Mouse (Mus musculus) stomach, embryonic 15.5 days (tissue): Measurements from ENCODE around the gene Zbtb12. TPM values are rescaled to one million over a fixed set of nuclear protein-coding genes. Genes with fewer than 3 reads are reported as not detected.
A peak's percentile ranks its signal among the peaks of the same experiment; 100 is the strongest.

Experiments used
- ATAC-seq: fragments of 200-750 bp; cut with Nextera tagmentation; 2 replicates; pipeline ENCODE4 v1.8.0; 2017; ENCODE audit warnings: low read depth, moderate number of reproducible peaks, moderate TSS enrichment; ENCODE audit not compliant: insufficient read depth, low FRiP score
- H3K27ac ChIP-seq: fragments of 300-500 bp; sonication (generic); 2 replicates; pipeline ENCODE4 v1.5.1; 2015; ENCODE audit warnings: mild to moderate bottlenecking, inconsistent platforms
- H3K27me3 ChIP-seq: fragments of 300-500 bp; sonication (generic); replicated peaks from 2 replicates; pipeline ENCODE4 v1.6.1; 2015; ENCODE audit warnings: inconsistent platforms
- H3K36me3 ChIP-seq: fragments of 300-500 bp; sonication (generic); 2 replicates; pipeline ENCODE4 v1.6.1; 2015; ENCODE audit warnings: inconsistent platforms
- H3K4me1 ChIP-seq: fragments of 300-500 bp; sonication (generic); 2 replicates; pipeline ENCODE4 v1.6.1; 2015; ENCODE audit warnings: inconsistent platforms
- H3K4me2 ChIP-seq: fragments of 300-500 bp; sonication (generic); 2 replicates; pipeline ENCODE4 v1.6.1; 2015; ENCODE audit warnings: mild to moderate bottlenecking, inconsistent platforms
- H3K4me3 ChIP-seq: fragments of 300-500 bp; sonication (generic); replicated peaks from 2 replicates; pipeline ENCODE4 v1.5.1; 2015; ENCODE audit warnings: inconsistent platforms
- H3K9ac ChIP-seq: fragments of 300-500 bp; sonication (generic); 2 replicates; pipeline ENCODE4 v1.6.1; 2015; ENCODE audit warnings: inconsistent platforms
- H3K9me3 ChIP-seq: fragments of 300-500 bp; sonication (generic); 2 replicates; pipeline ENCODE4 v1.6.1; 2016; ENCODE audit warnings: inconsistent platforms
- WGBS: fragments of 180-500 bp; shearing (Covaris S2); methylation state at CpG from one replicate; pipeline ENCODE4 v1.1.7; 2015; 5-methylcytosine and 5-hydroxymethylcytosine counted together
- polyA plus RNA-seq: library from polyadenylated mRNA; unstranded; fragments of >200 nt; fragmentation: Nextera tagmentation; extraction: Ambion mirVana; gene quantifications from 2 replicates; pipeline ENCODE4 v1.2.1, GENCODE M21; 2015

Gene Zbtb12
- polyA plus RNA-seq, 1 experiment from 2014 or later = 2.7 TPM

DNA sequence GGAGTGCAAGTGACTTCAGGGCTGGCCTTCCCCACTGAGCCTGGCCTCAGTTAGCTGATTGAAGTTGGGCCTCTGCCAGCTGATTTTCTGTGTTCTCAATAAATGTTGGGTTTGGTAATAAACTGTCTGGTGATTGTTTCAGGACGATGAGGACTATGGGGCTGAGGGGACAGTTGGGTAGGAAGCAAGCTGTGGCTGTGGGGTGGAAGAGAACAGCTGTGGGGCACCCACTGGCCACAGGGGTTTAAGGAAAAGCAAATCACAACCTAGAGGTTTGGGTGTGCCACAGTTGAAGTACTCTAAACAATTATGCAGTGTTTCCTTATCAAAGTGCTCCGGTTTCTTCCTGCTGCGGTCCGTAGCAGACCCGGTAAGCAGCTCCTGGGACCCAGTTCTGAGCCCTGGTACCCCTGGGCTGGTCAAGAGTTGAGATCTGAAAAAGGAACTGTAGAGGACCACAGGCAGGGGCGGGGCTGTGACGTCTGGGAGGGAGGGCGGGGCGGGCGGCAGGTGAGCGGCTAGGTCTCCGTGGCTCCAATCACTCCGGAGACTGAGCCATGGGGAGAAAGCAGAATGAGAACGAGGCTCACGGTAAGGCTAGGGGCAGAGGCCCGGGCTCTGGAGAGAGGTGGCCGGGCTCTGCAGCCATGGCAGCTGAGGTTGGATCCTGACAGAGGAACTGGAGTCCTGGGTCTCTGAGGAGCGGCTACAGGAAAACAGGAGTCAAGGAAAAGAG, 34.8 kb downstream of the Zbtb12 start, which contains the start of gene Slc44a4:
Slc44a4 (plus strand) TSS at position 537 of the 736 bp plus-strand sequence.
- H3K4me1 ChIP-seq = no peaks in the 10 kb centered on the region; the same call in 1 of the 2 replicates
- H3K9me3 ChIP-seq = no peaks in the 10 kb centered on the region
- H3K4me3 ChIP-seq = peak within 1 kb of the TSS; percentile 19; the same call in 1 of the 2 replicates
- H3K27me3 ChIP-seq = no peaks in the 10 kb centered on the region
- peak within 1 kb of the TSS; percentile 54; the same call in 1 of the 2 replicates for H3K27ac ChIP-seq
- no peak within 1 kb of the TSS for H3K9ac ChIP-seq
- peak; percentile 17; the same call in 1 of the 2 replicates for ATAC-seq
- peak within 1 kb of the TSS; percentile 38 for H3K4me2 ChIP-seq
- WGBS = 35% methylated on average over 18 of the region's 18 CpGs
- peaks cover 46% of the 10 kb centered on the region for H3K36me3 ChIP-seq

DNA sequence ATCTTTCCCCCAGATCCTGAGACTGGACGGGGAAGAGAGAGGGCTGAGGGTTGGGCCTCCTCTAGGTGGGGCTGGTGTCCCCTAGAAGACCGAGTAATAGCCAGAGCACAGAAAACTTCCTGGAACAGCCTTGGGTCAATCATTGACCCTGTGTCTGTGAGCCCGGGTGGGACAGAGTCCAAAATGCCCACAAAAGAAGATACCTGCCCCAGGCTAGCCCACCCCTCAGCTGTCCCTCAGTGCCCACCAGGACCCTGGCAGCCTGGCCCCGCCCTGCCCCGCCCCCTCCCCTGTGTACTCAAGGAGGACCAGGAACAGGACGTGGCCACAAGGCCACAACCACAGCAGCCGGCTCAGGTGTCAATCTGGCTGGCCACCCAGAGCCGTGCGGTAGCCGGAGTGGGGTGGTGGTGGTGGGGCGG, 36.1 kb downstream of the Zbtb12 start:
- Histone ChIP-seq H3K9me3 (no peaks in the 10 kb centered on the region), H3K27ac (peak overlapping the region; percentile 54; the same call in 1 of the 2 replicates), H3K9ac (no peak overlapping the region), H3K4me3 (no peak overlapping the region), H3K4me1 (no peaks in the 10 kb centered on the region; the same call in 1 of the 2 replicates), H3K36me3 (peaks cover 32% of the 10 kb centered on the region), H3K27me3 (no peaks in the 10 kb centered on the region), H3K4me2 (peak overlapping the region; percentile 38)
- ATAC-seq = peak; percentile 44; the same call in 1 of the 2 replicates
- 17% methylated on average over 11 of the region's 11 CpGs for WGBS

DNA sequence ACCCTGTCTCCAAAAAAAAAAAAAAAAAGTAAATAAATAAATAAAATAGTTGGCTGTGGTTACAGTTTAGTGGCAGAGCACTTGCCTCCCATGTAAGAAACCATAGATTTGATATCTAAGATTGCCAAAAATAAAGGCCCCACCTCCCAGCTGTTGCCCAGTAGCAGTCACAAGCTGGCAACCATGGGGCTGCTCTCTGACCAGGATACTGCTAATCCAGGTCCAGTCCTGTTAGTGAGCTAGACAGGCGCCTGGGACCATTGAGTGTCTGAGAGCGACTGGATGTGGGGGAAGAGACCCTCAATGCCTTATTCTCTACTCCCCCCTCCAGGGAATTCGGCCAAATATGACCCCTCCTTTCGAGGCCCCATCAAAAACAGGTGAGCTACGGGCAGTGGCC, 37.0 kb downstream of the Zbtb12 start:
- H3K4me3 ChIP-seq = no peak overlapping the region
- no peaks in the 10 kb centered on the region for H3K9me3 ChIP-seq
- no peaks in the 10 kb centered on the region for H3K27me3 ChIP-seq
- WGBS = 83% methylated on average over 5 of the region's 5 CpGs
- H3K9ac ChIP-seq = no peak overlapping the region
- H3K4me2 ChIP-seq = no peak overlapping the region
- H3K27ac ChIP-seq = no peak overlapping the region
- no peaks in the 10 kb centered on the region; the same call in 1 of the 2 replicates for H3K4me1 ChIP-seq
- H3K36me3 ChIP-seq = peaks cover 23% of the 10 kb centered on the region
- ATAC-seq = no peak

DNA sequence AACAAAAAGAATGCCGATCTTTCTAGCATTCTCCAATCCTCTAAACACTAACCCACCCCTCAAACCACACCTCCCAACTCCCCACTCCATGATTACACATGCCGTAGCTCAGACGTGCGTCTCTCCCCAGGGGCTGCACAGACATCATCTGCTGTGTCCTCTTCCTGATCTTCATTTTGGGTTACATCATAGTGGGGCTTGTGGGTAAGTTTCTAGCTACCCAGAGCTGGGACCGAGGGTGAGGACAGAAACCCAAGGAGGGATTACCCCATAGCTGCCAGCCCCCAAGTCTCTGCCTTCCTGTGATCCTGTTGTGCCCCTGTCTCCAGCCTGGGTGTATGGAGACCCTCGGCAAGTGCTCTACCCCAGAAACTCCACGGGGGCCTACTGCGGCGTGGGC, 37.9 kb downstream of the Zbtb12 start:
- Histone ChIP-seq H3K27me3 (no peaks in the 10 kb centered on the region), H3K9me3 (no peaks in the 10 kb centered on the region), H3K4me3 (no peak overlapping the region), H3K27ac (no peak overlapping the region), H3K36me3 (peaks cover 15% of the 10 kb centered on the region), H3K4me1 (no peaks in the 10 kb centered on the region; the same call in 1 of the 2 replicates), H3K4me2 (no peak overlapping the region), H3K9ac (no peak overlapping the region)
- ATAC-seq = no peak
- 74% methylated on average over 9 of the region's 9 CpGs for WGBS

DNA sequence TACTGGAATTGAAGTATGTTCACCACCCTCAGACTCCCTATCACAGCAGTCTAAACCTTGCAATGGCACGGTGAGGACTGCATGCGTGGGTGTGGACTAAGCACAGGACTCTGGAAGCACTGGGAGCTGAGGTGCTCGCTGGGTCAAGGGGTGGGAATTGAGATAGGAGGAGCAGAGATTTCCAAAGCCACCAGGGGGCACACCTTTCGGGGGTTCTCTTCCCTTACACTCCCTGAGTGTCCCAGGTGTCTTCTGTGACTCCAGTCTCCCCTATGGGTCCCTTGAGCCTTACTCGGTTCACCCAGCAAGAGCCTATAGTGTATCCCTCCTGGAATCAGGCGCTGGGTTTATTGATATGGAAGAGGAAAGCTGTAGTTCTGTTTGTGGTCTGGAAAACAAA, 43.7 kb downstream of the Zbtb12 start:
- 48% methylated on average over 6 of the region's 6 CpGs for WGBS
- Histone ChIP-seq H3K36me3 (no peaks in the 10 kb centered on the region), H3K4me3 (no peak overlapping the region), H3K27me3 (no peaks in the 10 kb centered on the region), H3K4me1 (no peaks in the 10 kb centered on the region), H3K4me2 (no peak overlapping the region), H3K9ac (no peak overlapping the region), H3K27ac (no peak overlapping the region), H3K9me3 (no peaks in the 10 kb centered on the region)
- ATAC-seq = no peak

DNA sequence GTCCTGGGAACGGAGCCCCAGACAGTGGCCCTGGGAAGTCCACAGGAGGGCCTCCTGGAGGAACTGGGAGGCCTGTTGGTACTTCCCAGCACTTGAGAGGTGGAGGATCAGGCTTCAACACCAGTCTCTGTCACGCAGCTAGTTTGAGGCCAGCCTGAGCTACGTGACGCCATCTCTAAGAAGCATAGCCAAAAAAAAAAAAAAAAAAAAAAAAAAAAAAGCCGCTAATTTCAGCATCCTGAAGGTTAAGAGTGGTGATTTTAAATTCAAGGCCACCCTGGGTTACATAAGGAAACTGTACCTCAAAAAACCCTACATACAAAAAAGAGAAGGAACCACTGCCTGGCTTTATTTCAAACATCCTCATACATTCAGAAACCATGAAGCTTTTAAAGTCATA, 45.0 kb downstream of the Zbtb12 start:
- no peaks in the 10 kb centered on the region for H3K27me3 ChIP-seq
- H3K36me3 ChIP-seq = no peaks in the 10 kb centered on the region
- H3K27ac ChIP-seq = no peak overlapping the region
- H3K9ac ChIP-seq = no peak overlapping the region
- ATAC-seq = no peak
- H3K4me3 ChIP-seq = no peak overlapping the region
- H3K4me2 ChIP-seq = no peak overlapping the region
- 66% methylated on average over 5 of the region's 5 CpGs for WGBS
- H3K4me1 ChIP-seq = no peaks in the 10 kb centered on the region
- no peaks in the 10 kb centered on the region for H3K9me3 ChIP-seq

DNA sequence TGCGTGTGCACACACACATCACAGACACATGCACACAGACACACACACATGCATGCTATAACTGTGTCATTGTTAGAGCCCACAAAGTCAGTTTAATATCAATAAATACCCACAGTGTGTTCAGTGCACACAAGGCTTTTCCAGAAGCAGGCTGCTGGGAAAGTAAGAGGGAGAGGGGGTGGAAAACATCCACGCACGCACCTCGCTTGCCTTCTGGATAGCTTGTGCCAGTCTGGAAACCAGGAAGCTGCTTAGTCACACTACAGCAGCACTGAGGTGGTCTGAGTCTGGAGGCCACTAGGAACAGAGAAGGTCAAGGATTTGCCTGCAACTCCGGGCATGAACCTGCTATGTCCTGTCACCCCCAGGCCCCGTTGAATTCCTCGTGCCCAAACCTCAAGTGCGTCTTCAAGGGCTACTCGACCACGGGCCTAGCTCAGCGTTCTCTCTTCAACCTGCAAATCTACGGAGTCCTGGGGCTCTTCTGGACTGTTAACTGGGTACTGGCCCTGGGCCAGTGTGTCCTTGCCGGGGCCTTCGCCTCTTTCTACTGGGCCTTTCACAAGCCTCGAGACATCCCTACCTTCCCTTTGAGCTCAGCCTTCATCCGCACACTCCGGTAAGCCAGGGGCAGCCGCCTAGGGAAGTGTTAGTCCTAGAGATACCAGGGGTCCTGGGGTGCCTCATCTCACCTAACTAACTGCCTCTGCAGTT, 48.2 kb downstream of the Zbtb12 start:
- Histone ChIP-seq H3K27ac (no peak overlapping the region), H3K36me3 (no peaks in the 10 kb centered on the region), H3K4me2 (no peak overlapping the region), H3K27me3 (no peaks in the 10 kb centered on the region), H3K9ac (no peak overlapping the region), H3K4me3 (no peak overlapping the region), H3K4me1 (peaks cover 10% of the 10 kb centered on the region), H3K9me3 (no peaks in the 10 kb centered on the region)
- ATAC-seq = no peak
- 83% methylated on average over 18 of the region's 18 CpGs for WGBS

DNA sequence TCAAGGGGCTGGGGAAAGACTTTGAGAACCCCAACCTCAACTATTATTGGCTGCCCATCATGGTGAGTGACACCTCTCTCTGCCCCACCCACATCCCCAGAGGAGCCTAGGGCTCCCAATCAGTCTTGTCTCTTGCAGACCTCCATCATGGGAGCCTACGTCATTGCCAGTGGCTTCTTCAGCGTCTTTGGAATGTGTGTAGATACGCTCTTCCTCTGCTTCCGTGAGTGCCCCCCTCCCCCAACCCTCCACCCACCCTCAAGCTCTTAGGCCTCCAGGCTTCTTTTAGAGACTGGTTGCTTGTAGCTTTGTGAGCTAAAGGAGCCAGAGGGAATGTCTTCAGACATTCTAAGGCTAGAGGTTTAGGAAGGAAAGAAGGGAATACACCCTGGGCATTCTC, 49.6 kb downstream of the Zbtb12 start:
- no peak for ATAC-seq
- no peak overlapping the region for H3K4me2 ChIP-seq
- H3K4me1 ChIP-seq = peaks cover 10% of the 10 kb centered on the region
- no peak overlapping the region for H3K27ac ChIP-seq
- no peak overlapping the region for H3K4me3 ChIP-seq
- no peaks in the 10 kb centered on the region for H3K9me3 ChIP-seq
- H3K9ac ChIP-seq = no peak overlapping the region
- H3K27me3 ChIP-seq = no peaks in the 10 kb centered on the region
- WGBS = 52% methylated on average over 4 of the region's 4 CpGs
- H3K36me3 ChIP-seq = no peaks in the 10 kb centered on the region

DNA sequence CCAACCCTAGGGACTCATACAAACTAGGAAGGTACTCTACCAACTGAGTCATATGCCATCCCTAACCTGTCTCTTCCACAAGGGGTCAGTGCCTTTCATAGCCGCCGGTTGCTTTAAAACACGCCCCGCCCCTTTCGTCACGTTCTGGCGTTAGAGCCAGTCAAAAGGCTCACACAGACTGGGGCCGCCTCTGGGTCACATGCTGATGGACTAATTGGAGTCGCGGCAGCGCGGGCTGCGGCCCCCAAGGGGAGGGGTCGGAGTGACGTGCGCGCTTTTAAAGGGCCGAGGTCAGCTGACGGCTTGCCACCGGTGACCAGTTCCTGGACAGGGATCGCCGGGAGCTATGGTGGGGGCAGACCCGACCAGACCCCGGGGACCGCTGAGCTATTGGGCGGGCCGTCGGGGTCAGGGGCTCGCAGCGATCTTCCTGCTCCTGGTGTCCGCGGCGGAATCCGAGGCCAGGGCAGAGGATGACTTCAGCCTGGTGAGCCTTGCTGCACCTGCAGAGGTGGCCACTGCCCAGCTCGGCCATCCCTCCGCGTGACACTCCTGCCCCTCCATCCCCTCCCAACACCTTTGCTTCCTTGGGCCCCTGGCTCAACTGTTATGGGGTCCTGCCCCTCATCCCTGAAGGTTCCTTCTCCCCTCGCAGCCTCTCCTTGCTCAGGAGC, 51.9 kb downstream of the Zbtb12 start, which contains the start of gene Neu1:
Neu1 (plus strand) TSS at position 193 of the 674 bp plus-strand sequence.
- H3K9me3 ChIP-seq = no peaks in the 10 kb centered on the region
- peak within 1 kb of the TSS; percentile 58 for H3K9ac ChIP-seq
- no peaks in the 10 kb centered on the region for H3K36me3 ChIP-seq
- peak within 1 kb of the TSS; percentile 94 for H3K4me2 ChIP-seq
- H3K27me3 ChIP-seq = no peaks in the 10 kb centered on the region
- peak within 1 kb of the TSS; percentile 82 for H3K4me3 ChIP-seq
- 0% methylated on average over 38 of the region's 38 CpGs for WGBS
- H3K4me1 ChIP-seq = peaks cover 10% of the 10 kb centered on the region
- ATAC-seq = peak; percentile 96
- H3K27ac ChIP-seq = 0 out of 2 replicates have a peak within 1 kb of the TSS, but pooled peaks have one; percentile 48

DNA sequence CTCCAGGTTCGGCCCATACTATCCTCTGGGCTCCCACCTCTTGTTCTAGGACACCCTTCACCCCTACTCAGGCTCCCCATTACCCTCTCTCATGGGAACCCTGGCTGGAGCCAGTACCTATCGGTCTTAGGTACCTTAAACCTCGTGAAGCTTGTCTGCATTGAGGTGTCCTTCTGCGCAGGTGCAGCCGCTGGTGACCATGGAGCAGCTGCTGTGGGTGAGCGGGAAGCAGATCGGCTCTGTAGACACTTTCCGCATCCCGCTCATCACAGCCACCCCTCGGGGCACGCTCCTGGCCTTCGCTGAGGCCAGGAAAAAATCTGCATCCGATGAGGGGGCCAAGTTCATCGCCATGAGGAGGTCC, 52.4 kb downstream of the Zbtb12 start:
- Histone ChIP-seq H3K27me3 (no peaks in the 10 kb centered on the region), H3K4me2 (peak overlapping the region; percentile 94), H3K27ac (0 out of 2 replicates have a peak overlapping the region, but pooled peaks have one; percentile 48), H3K4me3 (peak overlapping the region; percentile 82), H3K36me3 (no peaks in the 10 kb centered on the region), H3K9ac (peak overlapping the region; percentile 58), H3K4me1 (peaks cover 10% of the 10 kb centered on the region), H3K9me3 (no peaks in the 10 kb centered on the region)
- 15% methylated on average over 14 of the region's 14 CpGs for WGBS
- 0 out of 2 replicates have a peak, but pooled peaks have one; percentile 3 for ATAC-seq

DNA sequence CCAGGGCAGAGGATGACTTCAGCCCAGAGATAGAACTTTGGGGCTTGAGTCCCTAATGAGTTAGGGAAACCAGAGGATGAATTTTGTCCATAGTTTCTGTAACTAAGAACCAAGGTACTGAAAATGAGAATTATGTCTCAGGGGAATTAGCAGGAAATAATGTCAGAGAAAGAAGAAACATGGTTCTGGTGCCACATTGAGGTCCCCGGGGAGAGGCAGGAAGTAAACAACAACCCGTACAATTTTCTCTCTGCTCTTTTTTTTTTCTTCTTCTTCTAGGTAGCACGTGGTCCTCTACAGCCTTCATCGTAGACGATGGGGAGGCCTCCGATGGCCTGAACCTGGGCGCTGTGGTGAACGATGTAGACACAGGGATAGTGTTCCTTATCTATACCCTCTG, 53.0 kb downstream of the Zbtb12 start:
- Histone ChIP-seq H3K27me3 (no peaks in the 10 kb centered on the region), H3K9ac (peak overlapping the region; percentile 58; the same call in 1 of the 2 replicates), H3K9me3 (no peaks in the 10 kb centered on the region), H3K4me3 (peak overlapping the region; percentile 82), H3K27ac (no peak overlapping the region), H3K36me3 (no peaks in the 10 kb centered on the region), H3K4me2 (peak overlapping the region; percentile 94), H3K4me1 (peaks cover 10% of the 10 kb centered on the region)
- no peak for ATAC-seq
- 74% methylated on average over 8 of the region's 8 CpGs for WGBS
